Mouse (Mus musculus) thymus, adult 2 months (tissue): ENCODE results near the gene Zfp664. TPM values are rescaled to one million over a fixed set of nuclear protein-coding genes. Genes with fewer than 3 reads are reported as not detected.

Experiments
- DNase-seq: peaks from one replicate; pipeline ENCODE4 v3.0.0; 2021
- H3K27ac ChIP-seq: fragments of 200-500 bp; 2 replicates; pipeline ENCODE4 v1.5.1; 2012; ENCODE audit warnings: low read length, control low read depth; ENCODE audit not compliant: control insufficient read depth, insufficient read depth
- H3K27me3 ChIP-seq: fragments of 200-500 bp; 2 replicates; pipeline ENCODE4 v1.6.1; 2012; ENCODE audit warnings: mild to moderate bottlenecking, low read length, moderate library complexity, mixed read lengths; ENCODE audit not compliant: control insufficient read depth, insufficient read depth
- H3K36me3 ChIP-seq: fragments of 200-500 bp; 2 replicates; pipeline ENCODE4 v1.6.1; 2012; ENCODE audit warnings: mild to moderate bottlenecking, low read length, moderate library complexity; ENCODE audit not compliant: control insufficient read depth, insufficient read depth
- H3K4me1 ChIP-seq: fragments of 200-500 bp; replicated peaks from 2 replicates; pipeline ENCODE4 v1.6.1; 2012; ENCODE audit warnings: low read length; ENCODE audit not compliant: control insufficient read depth, insufficient read depth
- H3K4me3 ChIP-seq: fragments of 200-500 bp; 2 replicates; pipeline ENCODE4 v1.5.1; 2012; ENCODE audit warnings: mild to moderate bottlenecking, low read length, control low read depth, moderate library complexity; ENCODE audit not compliant: control insufficient read depth, insufficient read depth
- CTCF ChIP-seq: fragments of 200-500 bp; IDR thresholded peaks from 2 replicates; pipeline ENCODE4 v1.5.1; 2012; ENCODE audit warnings: mild to moderate bottlenecking, control low read depth, low read length, moderate library complexity, borderline replicate concordance; ENCODE audit not compliant: control insufficient read depth, poor library complexity, insufficient read depth; ENCODE audit errors: extremely low read depth
- POLR2A ChIP-seq: fragments of 200-500 bp; IDR thresholded peaks from 2 replicates; pipeline ENCODE4 v1.6.1; 2012; ENCODE audit warnings: mild to moderate bottlenecking, low read length, control low read depth, moderate library complexity; ENCODE audit not compliant: control insufficient read depth, poor library complexity, insufficient read depth; ENCODE audit errors: extremely low read depth
- whole genome bisulfite sequencing: fragments of 180-500 bp; shearing (Covaris S2); methylation state at CpG from one replicate; pipeline ENCODE4 v1.1.7; 2018; 5-methylcytosine and 5-hydroxymethylcytosine counted together
- polyA plus RNA-seq: library from polyadenylated mRNA; depleted of rRNA; stranded (reverse); fragments of >200 nt; gene quantifications from 2 replicates; pipeline ENCODE4 v1.2.3, GENCODE M21; 2012

Gene Zfp664
- polyA plus RNA-seq, 1 experiment, result 35.7 TPM

- no peaks in the 10 kb centered on the region for H3K27me3 ChIP-seq
- no peak overlapping the region for H3K27ac ChIP-seq
- no peak for DNase-seq
- H3K4me1 ChIP-seq, result no peaks in the 10 kb centered on the region
- H3K4me3 ChIP-seq, result no peak overlapping the region
- 94% methylated on average over 10 of the region's 10 CpGs for WGBS
- no peaks in the 10 kb centered on the region for H3K36me3 ChIP-seq
- TF ChIP-seq POLR2A (no peak), CTCF (no peak)
Observed at GRCm38 (mm10) chr5:124836075-124836474, 26.4 kb upstream of the Zfp664 start.

GRCm38 (mm10) chr5:124836621-124837020 lies 25.9 kb upstream of the Zfp664 start:
- 41% methylated on average over 4 of the region's 4 CpGs for WGBS
- no peak for DNase-seq
- no peaks in the 10 kb centered on the region for H3K4me1 ChIP-seq
- TF ChIP-seq CTCF, result no peak
- no peak for TF ChIP-seq POLR2A
- no peaks in the 10 kb centered on the region for H3K27me3 ChIP-seq
- H3K4me3 ChIP-seq, result no peak overlapping the region
- H3K36me3 ChIP-seq, result no peaks in the 10 kb centered on the region
- no peak overlapping the region for H3K27ac ChIP-seq

GRCm38 (mm10) chr5:124840202-124840601 lies 22.3 kb upstream of the Zfp664 start:
- no peaks in the 10 kb centered on the region for H3K27me3 ChIP-seq
- no peak overlapping the region for H3K27ac ChIP-seq
- TF ChIP-seq CTCF, result no peak
- TF ChIP-seq POLR2A, result no peak
- whole genome bisulfite sequencing, result 89% methylated on average over 7 of the region's 7 CpGs
- H3K4me3 ChIP-seq, result no peak overlapping the region
- H3K4me1 ChIP-seq, result no peaks in the 10 kb centered on the region
- H3K36me3 ChIP-seq, result no peaks in the 10 kb centered on the region
- DNase-seq, result no peak

- no peak for DNase-seq
- H3K36me3 ChIP-seq, result no peaks in the 10 kb centered on the region
- H3K27ac ChIP-seq, result no peak overlapping the region
- H3K4me3 ChIP-seq, result no peak overlapping the region
- no peaks in the 10 kb centered on the region for H3K4me1 ChIP-seq
- H3K27me3 ChIP-seq, result no peaks in the 10 kb centered on the region
- TF ChIP-seq CTCF (no peak), POLR2A (no peak)
- 94% methylated on average over 2 of the region's 2 CpGs for WGBS
Observed at GRCm38 (mm10) chr5:124840669-124841068, 21.8 kb upstream of the Zfp664 start.

GRCm38 (mm10) chr5:124843386-124843785 lies 19.1 kb upstream of the Zfp664 start:
- no peak for DNase-seq
- Histone ChIP-seq H3K27me3 (no peaks in the 10 kb centered on the region), H3K4me1 (no peaks in the 10 kb centered on the region)

GRCm38 (mm10) chr5:124844929-124845328 lies 17.6 kb upstream of the Zfp664 start:
- Histone ChIP-seq H3K4me1 (no peaks in the 10 kb centered on the region), H3K27me3 (no peaks in the 10 kb centered on the region), H3K4me3 (no peak overlapping the region), H3K27ac (no peak overlapping the region), H3K36me3 (no peaks in the 10 kb centered on the region)
- TF ChIP-seq POLR2A, result no peak
- TF ChIP-seq CTCF, result no peak
- 55% methylated on average over 4 of the region's 4 CpGs for WGBS
- DNase-seq, result no peak

More at GRCm38 (mm10) chr5:124843386-124843785, 19.1 kb upstream of the Zfp664 start:
- H3K27ac ChIP-seq, result no peak overlapping the region
- no peak overlapping the region for H3K4me3 ChIP-seq
- H3K36me3 ChIP-seq, result no peaks in the 10 kb centered on the region
- TF ChIP-seq POLR2A (no peak), CTCF (no peak)
- WGBS, result 89% methylated on average over 8 of the region's 8 CpGs

DNA sequence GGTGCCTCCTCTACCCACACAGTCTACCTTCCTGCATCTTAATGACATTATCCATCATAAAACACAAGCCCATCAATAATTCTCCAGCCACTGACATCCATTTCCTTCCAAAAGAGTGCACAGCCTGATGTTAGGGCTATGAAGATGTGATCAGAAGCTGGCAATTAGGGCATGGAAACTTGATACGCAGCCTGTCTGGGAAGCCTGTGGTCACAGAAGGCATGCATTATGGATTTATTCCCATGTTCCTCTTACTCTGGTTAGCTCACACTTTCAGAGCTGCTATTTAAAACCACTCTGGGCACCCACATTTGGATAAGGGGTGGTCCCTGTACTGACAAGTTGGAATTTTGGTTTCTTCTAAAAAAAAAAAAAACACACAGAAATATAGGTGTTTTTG lies 15.5 kb upstream of the Zfp664 start:
- 100% methylated on average over 1 of the region's 1 CpGs for WGBS
- DNase-seq, result no peak
- Histone ChIP-seq H3K4me3 (no peak overlapping the region), H3K27me3 (no peaks in the 10 kb centered on the region), H3K27ac (no peak overlapping the region), H3K4me1 (no peaks in the 10 kb centered on the region), H3K36me3 (no peaks in the 10 kb centered on the region)
- TF ChIP-seq CTCF, result no peak
- TF ChIP-seq POLR2A, result no peak
